9 mouse cellular contexts compared by ENCODE assay signal in the genomic region with DNA sequence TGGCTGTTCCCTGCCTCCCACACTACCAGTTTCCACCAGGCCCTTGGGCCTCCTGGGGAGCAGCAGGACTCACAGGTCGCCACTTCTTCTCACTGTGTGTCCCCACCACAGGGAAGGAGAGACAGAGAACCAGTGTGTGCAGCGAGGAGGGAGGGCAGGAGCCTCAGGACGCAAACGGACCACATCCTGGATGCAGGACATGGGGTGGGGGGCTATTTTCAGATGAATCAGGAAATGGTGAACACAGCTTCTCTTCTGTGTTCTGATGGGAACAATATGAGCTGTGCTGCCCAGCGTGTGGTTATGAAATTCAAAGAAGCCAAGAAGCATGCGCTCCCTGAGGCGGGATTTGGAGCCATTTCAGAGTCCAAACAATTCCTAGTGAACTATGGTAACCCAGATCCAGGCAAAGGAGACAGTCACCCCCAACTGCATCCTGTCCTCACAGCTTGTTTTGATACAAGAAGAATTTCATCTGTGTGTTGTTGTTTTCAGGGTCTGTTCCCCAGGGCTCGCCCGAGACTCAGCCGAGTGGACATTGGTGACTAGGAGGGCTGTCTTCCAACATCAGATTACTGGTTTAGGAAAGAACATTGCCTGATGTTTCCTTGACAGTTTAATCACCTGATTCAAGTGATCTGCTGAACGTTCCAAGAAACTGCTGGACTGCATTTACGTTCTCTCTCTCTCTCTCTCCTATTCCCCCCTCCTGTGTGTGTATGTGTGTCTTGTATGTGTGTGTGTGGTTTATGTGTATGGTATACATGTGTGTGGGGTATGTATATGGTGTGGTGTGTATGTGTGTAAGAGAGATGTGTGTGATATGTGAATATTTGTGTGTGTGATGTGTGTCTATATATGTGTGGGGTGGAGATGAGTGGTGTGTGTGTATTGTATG. TPM values are rescaled to one million over a fixed set of nuclear protein-coding genes. Genes with fewer than 3 reads are reported as not detected.
DNase-seq lines count a peak whose midpoint lies in the region; ATAC-seq and TF ChIP-seq lines count a peak whose summit lies in the region.
"Not testable (repeated sequence)": the region's sequence is repeated elsewhere in the genome, so short reads cannot be mapped to it uniquely, and the experiment has no call there.
"Had no signal": no experiment of that assay in that cellular context is flagged by ENCODE, and none has a peak within 500 bp of the region (broad histone marks: within the 10 kb centered on the region; RNA-seq: fewer than 3 reads in every experiment).

No protein-coding gene starts in this region.

- ATAC-seq in heart, embryonic 16.5 days (replicated peaks; ENCODE audit: extremely low read depth, insufficient read depth, low FRiP score), result peak; percentile 42; the same call in 1 of the 2 replicates
- peak; percentile 56; the same call in 1 of the 2 replicates for ATAC-seq in hindbrain, postnatal 0 days
- not testable (repeated sequence) for ATAC-seq in neural tube, embryonic 13.5 days (ENCODE audit: low read depth)

- TF ChIP-seq CTCF in gastrocnemius, adult 2 months (IDR thresholded peaks at IDR 0.05); hindbrain, postnatal 0 days (IDR thresholded peaks at IDR 0.05; ENCODE audit: low read depth): not testable (repeated sequence)

- not testable (repeated sequence) for H3K9ac ChIP-seq in heart, embryonic 16.5 days (ENCODE audit: low read length); hindbrain, postnatal 0 days (replicated peaks; ENCODE audit: low read length); neural tube, embryonic 13.5 days

- not testable (repeated sequence) for H3K9me3 ChIP-seq in heart, embryonic 16.5 days (replicated peaks; ENCODE audit: control insufficient read depth, low read length); hindbrain, postnatal 0 days (ENCODE audit: low read length); neural tube, embryonic 13.5 days

- peak; percentile 2 for DNase-seq in cerebellum, adult 9-10 months
- DNase-seq in gastrocnemius, adult 2 months, result peak; percentile 65
- peak; percentile 41 for DNase-seq in hindbrain, postnatal 0 days (ENCODE audit: low spot score)
- peak; percentile 45 to 65 for DNase-seq in kidney, postnatal 36 days
- DNase-seq in lung, adult 18-20 months, result peak; percentile 58 to 71

- peak overlapping the region; percentile 86 for H3K27ac ChIP-seq in gastrocnemius, adult 2 months
- peak overlapping the region; percentile 39; the same call in 1 of the 2 replicates for H3K27ac ChIP-seq in heart, embryonic 16.5 days (ENCODE audit: low read length)
- peak overlapping the region; percentile 54; the same call in 1 of the 2 replicates for H3K27ac ChIP-seq in hindbrain, postnatal 0 days
- 0 out of 2 replicates have a peak overlapping the region, but pooled peaks have one; percentile 42 for H3K27ac ChIP-seq in neural tube, embryonic 13.5 days (replicated peaks)

- H3K4me2 ChIP-seq in heart, embryonic 16.5 days (ENCODE audit: low read depth, low read length); hindbrain, postnatal 0 days (ENCODE audit: low read depth, low read length); neural tube, embryonic 13.5 days: not testable (repeated sequence)

- 36% methylated on average over 12 of the region's 12 CpGs for WGBS in heart, embryonic 16.5 days
- WGBS in hindbrain, postnatal 0 days, result 44% methylated on average over 12 of the region's 12 CpGs
- 66% methylated on average over 12 of the region's 12 CpGs for WGBS in neural tube, embryonic 13.5 days

- H3K36me3 ChIP-seq in heart, embryonic 16.5 days (ENCODE audit: control insufficient read depth, insufficient read depth); hindbrain, postnatal 0 days (ENCODE audit: insufficient read depth, low read length); neural tube, embryonic 13.5 days: not testable (repeated sequence)

- not testable (repeated sequence) for H3K4me1 ChIP-seq in heart, embryonic 16.5 days (ENCODE audit: control insufficient read depth, insufficient read depth, low read length); hindbrain, postnatal 0 days (ENCODE audit: insufficient read depth, low read length)
- peaks cover 21% of the 10 kb centered on the region for H3K4me1 ChIP-seq in neural tube, embryonic 13.5 days (replicated peaks)

- intact Hi-C loops in gastrocnemius, adult 2 months (cut with DNase I), result not testable (repeated sequence)

- not testable (repeated sequence) for H3K27me3 ChIP-seq in heart, embryonic 16.5 days (ENCODE audit: control insufficient read depth, insufficient read depth, low read length); hindbrain, postnatal 0 days (ENCODE audit: insufficient read depth, low read length); neural tube, embryonic 13.5 days

- H3K4me3 ChIP-seq in gastrocnemius, adult 2 months; heart, embryonic 16.5 days (ENCODE audit: low read length); hindbrain, postnatal 0 days (ENCODE audit: low read length); neural tube, embryonic 13.5 days: not testable (repeated sequence)

RNA-seq across cellular contexts. Expression of gene Apod, which starts 1.9 kb away (rescaled TPM):
- 10 to 100 TPM; 34.3 to 42.6 TPM for total RNA-seq in gastrocnemius, adult 2 months (2021)
- polyA plus RNA-seq in heart, embryonic 16.5 days (2015; fragmentation: Nextera tagmentation; extraction: Ambion mirVana), result 0.55 and 0.64 TPM in 2 replicates
- total RNA-seq in hindbrain, postnatal 0 days (2014; rRNA removed), result 48.1 and 68.5 TPM in 2 replicates
- 293 and 295 TPM in 2 replicates for polyA plus RNA-seq in hindbrain, postnatal 0 days (2015; fragmentation: Nextera tagmentation; extraction: Ambion mirVana)
- 49.6 and 60.2 TPM in 2 replicates for polyA plus RNA-seq in neural tube, embryonic 13.5 days (2015; fragmentation: Nextera tagmentation; extraction: Ambion mirVana)
- total RNA-seq: common myeloid progenitor, adult 5-6 weeks had no signal
- polyA plus RNA-seq: liver, embryonic 16.5 days had no signal

RNA-seq across cellular contexts. Expression of gene Ppp1r2, which starts 41.4 kb away (rescaled TPM):
- total RNA-seq in gastrocnemius, adult 2 months (2021), result 10 to 100 TPM; 78.9 to 89.0 TPM
- 101 and 120 TPM in 2 replicates for polyA plus RNA-seq in heart, embryonic 16.5 days (2015; fragmentation: Nextera tagmentation; extraction: Ambion mirVana)
- 53.4 and 59.6 TPM in 2 replicates for total RNA-seq in hindbrain, postnatal 0 days (2014; rRNA removed)
- 104 TPM in 2 replicates for polyA plus RNA-seq in hindbrain, postnatal 0 days (2015; fragmentation: Nextera tagmentation; extraction: Ambion mirVana)
- polyA plus RNA-seq in neural tube, embryonic 13.5 days (2015; fragmentation: Nextera tagmentation; extraction: Ambion mirVana), result 201 and 208 TPM in 2 replicates

Comparison
In these comparisons a context has a peak if more than half of its experiments do, and no peak if none do; other contexts are left out.
1. DNase-seq: peak in every context shown above with its lines; median percentile 65 in gastrocnemius, adult 2 months; 64 in lung, adult 18-20 months; 55 in kidney, postnatal 36 days; 41 in hindbrain, postnatal 0 days; 2 in cerebellum, adult 9-10 months.
2. RNA of gene Apod, which starts 1.9 kb away (polyA plus RNA-seq): 293 to 295 TPM in hindbrain, postnatal 0 days and 49.6 to 60.2 TPM in neural tube, embryonic 13.5 days; 0.55 to 0.64 TPM in heart, embryonic 16.5 days; every median in the first group is over 10 times any median in the second.
3. Peak in every context shown above with its lines, with median percentiles within 50 percentile points of each other: H3K27ac ChIP-seq.